16 mouse cellular contexts compared by ENCODE assay signal in genomic region chr3:54560056-54560922, GRCm38 (mm10).
DNase-seq lines count a peak whose midpoint lies in the region; ATAC-seq and TF ChIP-seq lines count a peak whose summit lies in the region.
"Had no signal": no experiment of that assay in that cellular context is flagged by ENCODE, and none has a peak within 500 bp of the region (broad histone marks: within the 10 kb centered on the region; RNA-seq: fewer than 3 reads in every experiment).

No protein-coding gene starts in this region.

- H3K36me3 ChIP-seq in kidney, embryonic 14.5 days (ENCODE audit: control insufficient read depth, insufficient read depth, low read length) = no peaks in the 10 kb centered on the region
- H3K36me3 ChIP-seq: hindbrain, embryonic 13.5 days; liver, embryonic 13.5 days had no signal

- H3K27me3 ChIP-seq in kidney, embryonic 14.5 days (ENCODE audit: control insufficient read depth, insufficient read depth, low read length) = no peaks in the 10 kb centered on the region
- H3K27me3 ChIP-seq: forebrain, embryonic 13.5 days; hindbrain, embryonic 13.5 days; liver, embryonic 13.5 days had no signal

- no peaks in the 10 kb centered on the region for H3K4me1 ChIP-seq in kidney, embryonic 14.5 days (ENCODE audit: control insufficient read depth, insufficient read depth, low read length)
- H3K4me1 ChIP-seq: forebrain, embryonic 13.5 days; hindbrain, embryonic 13.5 days; liver, embryonic 13.5 days had no signal

- DNase-seq in embryo, embryonic 10.5 days (ENCODE audit: low spot score) = peak; percentile 45
- DNase-seq in embryo, embryonic 10 days (ENCODE audit: low spot score) = no peak
- DNase-seq in kidney, adult 9 months = no peak
- peak; percentile 23 for DNase-seq in embryo, embryonic 11.5 days (ENCODE audit: low read depth, low spot score)
- DNase-seq in hindlimb bud, embryonic 11.5 days (ENCODE audit: extremely low spot score, low read depth, low spot score) = peak; percentile 37
- DNase-seq in layer of hippocampus, adult 2 months (ENCODE audit: low spot score in 2 of 2) = no peak
- no peak for DNase-seq in cerebellum, postnatal 10 days
- DNase-seq: adrenal gland, postnatal 36 days; gastrocnemius, adult 2 months; kidney, postnatal 14 days; liver, embryonic 13.5 days; thymus, adult 18-20 months had no signal

- peaks cover 8% of the 10 kb centered on the region; the same call in 1 of the 2 replicates for H3K9me3 ChIP-seq in kidney, embryonic 14.5 days (ENCODE audit: control insufficient read depth, low read length)
- H3K9me3 ChIP-seq: forebrain, embryonic 13.5 days; hindbrain, embryonic 13.5 days; liver, embryonic 13.5 days had no signal

- H3K4me3 ChIP-seq in kidney, embryonic 14.5 days (ENCODE audit: low read length) = no peak overlapping the region
- H3K4me3 ChIP-seq in layer of hippocampus, adult 2 months = no peak overlapping the region
- H3K4me3 ChIP-seq: forebrain, embryonic 13.5 days; gastrocnemius, adult 2 months; hindbrain, embryonic 13.5 days; liver, embryonic 13.5 days; megakaryocyte, embryonic 14.5 days had no signal

- no peak overlapping the region for H3K9ac ChIP-seq in kidney, embryonic 14.5 days (ENCODE audit: low read depth, low read length)
- H3K9ac ChIP-seq: forebrain, embryonic 13.5 days; hindbrain, embryonic 13.5 days; liver, embryonic 13.5 days had no signal

- H3K27ac ChIP-seq in kidney, embryonic 14.5 days (ENCODE audit: low read depth, low read length) = peak overlapping the region; percentile 78
- no peak overlapping the region for H3K27ac ChIP-seq in layer of hippocampus, adult 2 months
- H3K27ac ChIP-seq: forebrain, embryonic 13.5 days; gastrocnemius, adult 2 months; hindbrain, embryonic 13.5 days; liver, embryonic 13.5 days had no signal

- ATAC-seq in kidney, embryonic 14.5 days (ENCODE audit: low FRiP score, low TSS enrichment) = peak; percentile 92
- ATAC-seq: forebrain, embryonic 13.5 days had no signal

- no peak overlapping the region for H3K4me2 ChIP-seq in kidney, embryonic 14.5 days (replicated peaks; ENCODE audit: low read depth, low read length)
- H3K4me2 ChIP-seq: forebrain, embryonic 13.5 days; hindbrain, embryonic 13.5 days; liver, embryonic 13.5 days had no signal

- no peak for TF ChIP-seq CTCF in layer of hippocampus, adult 2 months (conservative IDR thresholded peaks at IDR 0.05)

- WGBS in kidney, embryonic 14.5 days = 30% methylated on average over 5 of the region's 5 CpGs

Comparison
In these comparisons a context has a peak if more than half of its experiments do, and no peak if none do; other contexts are left out.
1. DNase-seq: peak in embryo, embryonic 10.5 days (single experiment), embryo, embryonic 11.5 days (single experiment) and hindlimb bud, embryonic 11.5 days (single experiment); none in embryo, embryonic 10 days (single experiment), kidney, adult 9 months (single experiment), layer of hippocampus, adult 2 months (0 of 2) and cerebellum, postnatal 10 days (0 of 2).